Mouse (Mus musculus) limb, embryonic 14.5 days (tissue): ENCODE measurements around the gene Gpx7. TPM values are rescaled to one million over a fixed set of nuclear protein-coding genes. Genes with fewer than 3 reads are reported as not detected.

Experiments
- ATAC-seq: fragments of 200-750 bp; cut with Nextera tagmentation; 2 replicates; pipeline ENCODE4 v1.8.0; 2017; ENCODE audit warnings: low read depth, moderate number of reproducible peaks, moderate TSS enrichment; ENCODE audit not compliant: low FRiP score
- DNase-seq: peaks from one replicate; pipeline ENCODE4 v3.0.0-alpha.2; 2015; ENCODE audit warnings: low spot score
- H3K27ac ChIP-seq: fragments of 300-500 bp; sonication (generic); replicated peaks from 2 replicates; pipeline ENCODE4 v1.5.1; 2014; ENCODE audit warnings: low read depth, mild to moderate bottlenecking, low read length, moderate library complexity, mixed read lengths
- H3K27me3 ChIP-seq: fragments of 300-500 bp; sonication (generic); 2 replicates; pipeline ENCODE4 v1.6.1; 2014; ENCODE audit warnings: low read length, mixed read lengths; ENCODE audit not compliant: control insufficient read depth, insufficient read depth
- H3K36me3 ChIP-seq: fragments of 300-500 bp; sonication (generic); 2 replicates; pipeline ENCODE4 v1.6.1; 2014; ENCODE audit warnings: mild to moderate bottlenecking, low read length, moderate library complexity, mixed read lengths; ENCODE audit not compliant: control insufficient read depth, insufficient read depth
- H3K4me1 ChIP-seq: fragments of 300-500 bp; sonication (generic); 2 replicates; pipeline ENCODE4 v1.6.1; 2014; ENCODE audit warnings: antibody characterized with exemption, low read length, mixed read lengths; ENCODE audit not compliant: control insufficient read depth, insufficient read depth
- H3K4me2 ChIP-seq: fragments of 300-500 bp; sonication (generic); replicated peaks from 2 replicates; pipeline ENCODE4 v1.6.1; 2014; ENCODE audit warnings: low read depth, mild to moderate bottlenecking, low read length, moderate library complexity; ENCODE audit not compliant: severe bottlenecking
- H3K4me3 ChIP-seq: fragments of 300-500 bp; sonication (generic); replicated peaks from 2 replicates; pipeline ENCODE4 v1.5.1; 2014; ENCODE audit warnings: low read length
- H3K9ac ChIP-seq: fragments of 300-500 bp; sonication (generic); 2 replicates; pipeline ENCODE4 v1.6.1; 2014; ENCODE audit warnings: mild to moderate bottlenecking, low read depth, low read length, moderate library complexity; ENCODE audit not compliant: severe bottlenecking
- H3K9me3 ChIP-seq: fragments of 300-500 bp; sonication (generic); 2 replicates; pipeline ENCODE4 v1.6.1; 2016; ENCODE audit warnings: low read length; ENCODE audit not compliant: control insufficient read depth
- POLR2A ChIP-seq: fragments of 200-500 bp; IDR thresholded peaks from 2 replicates; pipeline ENCODE4 v1.8.0; 2012; ENCODE audit warnings: inconsistent platforms, mild to moderate bottlenecking, moderate library complexity, borderline replicate concordance; ENCODE audit not compliant: insufficient read depth, insufficient read length; ENCODE audit errors: extremely low read depth
- WGBS: fragments of 180-500 bp; shearing (Covaris S2); extraction: QIAGEN DNeasy Blood & Tissue Kit; methylation state at CpG from one replicate; pipeline ENCODE4 v1.1.7; 2014; 5-methylcytosine and 5-hydroxymethylcytosine counted together
- polyA plus RNA-seq, 2 experiments: library from polyadenylated mRNA; depleted of rRNA in 1 of 2; stranded (reverse) in 1 of 2; unstranded in 1 of 2; fragments of >200 nt; fragmentation: Nextera tagmentation in 1 of 2; extraction: Ambion mirVana in 1 of 2; gene quantifications; 2 replicates each; pipeline versions ENCODE4 v1.2.1 to v1.2.3; 2012 to 2014

Gene Gpx7
- polyA plus RNA-seq, 2 experiments: 92.8 to 117 TPM

- no peak for TF ChIP-seq POLR2A
- peak overlapping the region; percentile 76 for H3K27ac ChIP-seq
- no peaks in the 10 kb centered on the region for H3K27me3 ChIP-seq
- no peaks in the 10 kb centered on the region for H3K36me3 ChIP-seq
- ATAC-seq (peak; percentile 82), DNase-seq (peak; percentile 72)
- H3K4me3 ChIP-seq: no peak overlapping the region
- H3K9me3 ChIP-seq: no peaks in the 10 kb centered on the region
- 0 out of 2 replicates have a peak overlapping the region, but pooled peaks have one; percentile 8 for H3K9ac ChIP-seq
- under 1% methylated on average over 8 of the region's 8 CpGs for WGBS
- peaks cover 45% of the 10 kb centered on the region for H3K4me1 ChIP-seq
- peak overlapping the region; percentile 11 for H3K4me2 ChIP-seq
Measured at GRCm38 (mm10) chr4:108350819-108351218, 55.9 kb downstream of the Gpx7 start.

Other genes starting within 250 kb of the Gpx7 start
- gene Echdc2, start 241.5 kb downstream of the Gpx7 start, polyA plus RNA-seq (2012; rRNA removed): 85.4 and 96.4 TPM in 2 replicates
- 56.5 and 59.6 TPM in 2 replicates for gene Echdc2, start 241.5 kb downstream of the Gpx7 start, polyA plus RNA-seq (2014; fragmentation: Nextera tagmentation; extraction: Ambion mirVana)
- 0.09 and 0.13 TPM in 2 replicates for gene Zyg11a, start 188.9 kb downstream of the Gpx7 start, polyA plus RNA-seq (2012; rRNA removed)
- 0.11 TPM in 1 of 2 replicates, not detected in the other for gene Zyg11a, start 188.9 kb downstream of the Gpx7 start, polyA plus RNA-seq (2014; fragmentation: Nextera tagmentation; extraction: Ambion mirVana)
- 14.6 and 14.9 TPM in 2 replicates for gene Zyg11b, start 105.9 kb downstream of the Gpx7 start, polyA plus RNA-seq (2012; rRNA removed)
- 14.7 and 15.4 TPM in 2 replicates for gene Zyg11b, start 105.9 kb downstream of the Gpx7 start, polyA plus RNA-seq (2014; fragmentation: Nextera tagmentation; extraction: Ambion mirVana)
- 12.2 and 17.1 TPM in 2 replicates for gene Coa7, start 78.8 kb downstream of the Gpx7 start, polyA plus RNA-seq (2012; rRNA removed)
- gene Coa7, start 78.8 kb downstream of the Gpx7 start, polyA plus RNA-seq (2014; fragmentation: Nextera tagmentation; extraction: Ambion mirVana): 39.0 and 44.4 TPM in 2 replicates
- gene Shisal2a, start 23.6 kb downstream of the Gpx7 start, polyA plus RNA-seq (2012; rRNA removed): 5.7 and 8.8 TPM in 2 replicates
- gene Shisal2a, start 23.6 kb downstream of the Gpx7 start, polyA plus RNA-seq (2014; fragmentation: Nextera tagmentation; extraction: Ambion mirVana): 4.2 and 5.4 TPM in 2 replicates
- 197 and 222 TPM in 2 replicates for gene Tut4, start 52.5 kb upstream of the Gpx7 start, polyA plus RNA-seq (2012; rRNA removed)
- gene Tut4, start 52.5 kb upstream of the Gpx7 start, polyA plus RNA-seq (2014; fragmentation: Nextera tagmentation; extraction: Ambion mirVana): 59.1 and 73.9 TPM in 2 replicates
- gene Prpf38a, start 172.4 kb upstream of the Gpx7 start, polyA plus RNA-seq (2012; rRNA removed): 29.4 and 51.7 TPM in 2 replicates
- gene Prpf38a, start 172.4 kb upstream of the Gpx7 start, polyA plus RNA-seq (2014; fragmentation: Nextera tagmentation; extraction: Ambion mirVana): 78.1 and 83.0 TPM in 2 replicates
- gene Orc1, start 172.5 kb upstream of the Gpx7 start, polyA plus RNA-seq (2012; rRNA removed): 6.4 and 7.4 TPM in 2 replicates
- gene Orc1, start 172.5 kb upstream of the Gpx7 start, polyA plus RNA-seq (2014; fragmentation: Nextera tagmentation; extraction: Ambion mirVana): 9.2 and 9.3 TPM in 2 replicates
- 53.4 and 56.2 TPM in 2 replicates for gene Cc2d1b, start 213.0 kb upstream of the Gpx7 start, polyA plus RNA-seq (2012; rRNA removed)
- gene Cc2d1b, start 213.0 kb upstream of the Gpx7 start, polyA plus RNA-seq (2014; fragmentation: Nextera tagmentation; extraction: Ambion mirVana): 28.9 and 32.4 TPM in 2 replicates